Mouse (Mus musculus): Measurements from ENCODE around the gene Sgms2. TPM values are rescaled to one million over a fixed set of nuclear protein-coding genes. Genes with fewer than 3 reads are reported as not detected.

The Sgms2 gene
- polyA plus RNA-seq, 1 experiment from 2014 or later: 39.7 TPM

GRCm38 (mm10) chr3:131364632-131365446 lies 126.4 kb downstream of the Sgms2 start:
- CTCF ChIA-PET: interaction anchor here (1.0 to 2.7 kb wide), 9 partner anchors 18 to 176 kb away, joined by 3 to 24 read pairs (median 6); no protein-coding TSS in a partner anchor
- DNase-seq (ENCODE audit: low read depth, low spot score) (peak; percentile 94), ATAC-seq (peak; percentile 94)

GRCm38 (mm10) chr3:131364194-131364593 lies 127.0 kb downstream of the Sgms2 start:
- POLR2A ChIA-PET: interaction anchor here (0.6 to 3.0 kb wide), 6 partner anchors 16 to 179 kb away, joined by 3 to 14 read pairs (median 6); no protein-coding TSS in a partner anchor
- in situ Hi-C loops (cut with MboI; ENCODE audit: low pct_unique_long_range_greater_than_20kb): no loop called here
- TF ChIP-seq CTCF (IDR thresholded peaks at IDR 0.05): no peak
- DNase-seq (ENCODE audit: low read depth, low spot score) (no peak), ATAC-seq (peak; percentile 0)
- H3K27me3 ChIP-seq: no peaks in the 10 kb centered on the region
- CTCF ChIA-PET: interaction anchor here (1.0 to 2.7 kb wide), 10 partner anchors 17 to 179 kb away, joined by 3 to 24 read pairs (median 4); no protein-coding TSS in a partner anchor

More at GRCm38 (mm10) chr3:131364632-131365446, 126.4 kb downstream of the Sgms2 start:
- TF ChIP-seq CTCF (IDR thresholded peaks at IDR 0.05): no peak
- no peaks in the 10 kb centered on the region for H3K27me3 ChIP-seq
- in situ Hi-C loops (cut with MboI; ENCODE audit: low pct_unique_long_range_greater_than_20kb): no loop called here
- POLR2A ChIA-PET: interaction anchor here (0.6 to 3.0 kb wide), 6 partner anchors 17 to 161 kb away, joined by 3 to 14 read pairs (median 4); no protein-coding TSS in a partner anchor

- peak; percentile 9 for DNase-seq (ENCODE audit: low read depth, low spot score)
- ATAC-seq: no peak
- no peak for TF ChIP-seq CTCF (IDR thresholded peaks at IDR 0.05)
- in situ Hi-C loops (cut with MboI; ENCODE audit: low pct_unique_long_range_greater_than_20kb): no loop called here
- POLR2A ChIA-PET: interaction anchor here (0.6 to 3.0 kb wide), 5 partner anchors 8 to 180 kb away, joined by 5 to 14 read pairs (median 7); no protein-coding TSS in a partner anchor
- CTCF ChIA-PET: interaction anchor here (1.0 to 2.7 kb wide), 11 partner anchors 13 to 180 kb away, joined by 3 to 24 read pairs (median 4); no protein-coding TSS in a partner anchor
- H3K27me3 ChIP-seq: no peaks in the 10 kb centered on the region
Measured at GRCm38 (mm10) chr3:131363602-131364001, 127.6 kb downstream of the Sgms2 start.

GRCm38 (mm10) chr3:131361960-131362359 lies 129.3 kb downstream of the Sgms2 start:
- ATAC-seq: no peak
- TF ChIP-seq CTCF (IDR thresholded peaks at IDR 0.05): no peak
- H3K27me3 ChIP-seq: no peaks in the 10 kb centered on the region
- in situ Hi-C loops (cut with MboI; ENCODE audit: low pct_unique_long_range_greater_than_20kb): no loop called here
- CTCF ChIA-PET: interaction anchor here (1.1 to 4.2 kb wide), 9 partner anchors 8 to 179 kb away, joined by 3 to 31 read pairs (median 4); no protein-coding TSS in a partner anchor
- POLR2A ChIA-PET: interaction anchor here (0.7 kb wide), 3 partner anchors 14 to 207 kb away, joined by 3 to 4 read pairs (median 4); no protein-coding TSS in a partner anchor
- DNase-seq (ENCODE audit: low read depth, low spot score): no peak

- no peak for TF ChIP-seq CTCF (IDR thresholded peaks at IDR 0.05)
- no peaks in the 10 kb centered on the region for H3K27me3 ChIP-seq
- ATAC-seq: no peak
- DNase-seq (ENCODE audit: low read depth, low spot score): no peak
- CTCF ChIA-PET: interaction anchor here (0.7 to 4.2 kb wide), 4 partner anchors 11 to 198 kb away, joined by 3 to 31 read pairs (median 4); no protein-coding TSS in a partner anchor
- POLR2A ChIA-PET: no interaction called here
- in situ Hi-C loops (cut with MboI; ENCODE audit: low pct_unique_long_range_greater_than_20kb): no loop called here
Measured at GRCm38 (mm10) chr3:131359011-131359410, 132.2 kb downstream of the Sgms2 start.

- no peak for TF ChIP-seq CTCF (IDR thresholded peaks at IDR 0.05)
- DNase-seq (ENCODE audit: low read depth, low spot score): no peak
- H3K27me3 ChIP-seq: no peaks in the 10 kb centered on the region
- no peak for ATAC-seq
- ChIA-PET POLR2A (no interaction called here), CTCF (interaction anchor here (0.7 kb wide), 1 partner anchor 73 kb away, joined by 4 read pairs; no protein-coding TSS in a partner anchor)
- in situ Hi-C loops (cut with MboI; ENCODE audit: low pct_unique_long_range_greater_than_20kb): no loop called here
Measured at GRCm38 (mm10) chr3:131358205-131358604, 133.0 kb downstream of the Sgms2 start.

- ChIA-PET CTCF (no interaction called here), POLR2A (no interaction called here)
- ATAC-seq (no peak), DNase-seq (ENCODE audit: low read depth, low spot score) (no peak)
- no peak for TF ChIP-seq CTCF (IDR thresholded peaks at IDR 0.05)
- no peaks in the 10 kb centered on the region for H3K27me3 ChIP-seq
- in situ Hi-C loops (cut with MboI; ENCODE audit: low pct_unique_long_range_greater_than_20kb): no loop called here
Measured at GRCm38 (mm10) chr3:131357643-131358042, 133.6 kb downstream of the Sgms2 start.

- DNase-seq (ENCODE audit: low read depth, low spot score): no peak
- ChIA-PET CTCF (interaction anchor here (0.7 to 1.8 kb wide), 6 partner anchors 8 to 203 kb away, joined by 3 to 5 read pairs (median 3); no protein-coding TSS in a partner anchor), POLR2A (no interaction called here)
- no peak for ATAC-seq
- no peak for TF ChIP-seq CTCF (IDR thresholded peaks at IDR 0.05)
- no peaks in the 10 kb centered on the region for H3K27me3 ChIP-seq
- in situ Hi-C loops (cut with MboI; ENCODE audit: low pct_unique_long_range_greater_than_20kb): no loop called here
Measured at GRCm38 (mm10) chr3:131356026-131356425, 135.2 kb downstream of the Sgms2 start.

- in situ Hi-C loops (cut with MboI; ENCODE audit: low pct_unique_long_range_greater_than_20kb): no loop called here
- POLR2A ChIA-PET: no interaction called here
Measured at GRCm38 (mm10) chr3:131350539-131350938, 140.7 kb downstream of the Sgms2 start.

GRCm38 (mm10) chr3:131349013-131349412 lies 142.2 kb downstream of the Sgms2 start:
- in situ Hi-C loops (cut with MboI; ENCODE audit: low pct_unique_long_range_greater_than_20kb): loop anchor here (5.0 kb wide), 2 partner anchors 138 to 203 kb away; no protein-coding TSS in a partner anchor

More at GRCm38 (mm10) chr3:131350539-131350938, 140.7 kb downstream of the Sgms2 start:
- ATAC-seq (no peak), DNase-seq (ENCODE audit: low read depth, low spot score) (no peak)
- H3K27me3 ChIP-seq: no peaks in the 10 kb centered on the region
- CTCF ChIA-PET: interaction anchor here (1.3 to 7.3 kb wide), 9 partner anchors 11 to 203 kb away, joined by 3 to 92 read pairs (median 16); no protein-coding TSS in a partner anchor
- no peak for TF ChIP-seq CTCF (IDR thresholded peaks at IDR 0.05)

More at GRCm38 (mm10) chr3:131349013-131349412, 142.2 kb downstream of the Sgms2 start:
- DNase-seq (ENCODE audit: low read depth, low spot score) (no peak), ATAC-seq (no peak)
- H3K27me3 ChIP-seq: no peaks in the 10 kb centered on the region
- ChIA-PET CTCF (interaction anchor here (0.9 to 7.3 kb wide), 26 partner anchors 10 to 232 kb away, joined by 3 to 92 read pairs (median 6); no protein-coding TSS in a partner anchor), POLR2A (interaction anchor here (0.6 to 2.0 kb wide), 5 partner anchors 15 to 205 kb away, joined by 3 to 9 read pairs (median 4); no protein-coding TSS in a partner anchor)
- no peak for TF ChIP-seq CTCF (IDR thresholded peaks at IDR 0.05)
